Mouse (Mus musculus): ENCODE results near the gene Dlgap3. TPM values are rescaled to one million over a fixed set of nuclear protein-coding genes. Genes with fewer than 3 reads are reported as not detected.

Gene Dlgap3
- total RNA-seq, 4 experiments from 2014 or later, result 313 to 384 (median 344) TPM

- no peak for DNase-seq (ENCODE audit: low spot score in 2 of 2)
Observed at GRCm38 (mm10) chr4:127258186-127258897, 89.3 kb downstream of the Dlgap3 start.

- DNase-seq (ENCODE audit: low spot score in 2 of 2), result no peak
Observed at GRCm38 (mm10) chr4:127261601-127262000, 92.6 kb downstream of the Dlgap3 start.

DNA sequence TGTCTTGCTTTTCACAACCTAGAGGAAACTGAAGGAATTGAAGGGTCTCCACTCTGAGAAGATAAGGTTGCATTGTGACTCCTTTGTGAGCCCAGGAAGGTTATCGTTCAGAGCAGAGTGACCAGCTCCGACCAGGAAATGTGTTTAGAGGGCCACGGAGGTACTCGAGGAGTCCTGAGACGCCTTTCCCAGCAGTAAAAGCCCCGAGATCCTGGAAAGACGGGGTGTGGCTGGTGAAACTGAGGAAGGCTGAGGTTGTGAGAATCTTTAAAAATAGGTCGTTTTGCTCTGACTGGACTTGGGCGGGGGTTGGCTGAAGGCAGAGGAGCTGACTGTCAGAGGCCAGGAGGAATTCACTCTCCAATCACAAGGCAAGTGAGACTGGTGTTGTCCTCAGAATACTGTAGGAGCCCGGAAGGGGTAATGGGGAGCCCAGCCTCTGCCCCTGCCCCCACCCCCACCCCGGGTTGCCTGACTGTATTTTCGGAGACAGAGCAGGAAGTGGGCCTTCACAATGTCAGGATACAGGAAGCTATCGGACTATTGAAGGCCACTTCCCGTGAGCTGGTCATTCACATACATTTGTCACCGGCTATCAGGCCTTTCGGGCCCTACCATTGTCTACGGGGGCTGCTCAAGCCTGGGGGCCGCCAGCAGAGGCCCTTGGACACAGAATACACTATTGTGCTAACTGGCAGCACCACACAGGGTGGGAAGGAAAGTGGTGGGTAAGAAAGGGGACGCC, 94.6 kb downstream of the Dlgap3 start:
- no peak for DNase-seq (ENCODE audit: low spot score in 2 of 2)

GRCm38 (mm10) chr4:127264183-127264554, 95.2 kb downstream of the Dlgap3 start:
- no peak for DNase-seq (ENCODE audit: low spot score in 2 of 2)

DNA sequence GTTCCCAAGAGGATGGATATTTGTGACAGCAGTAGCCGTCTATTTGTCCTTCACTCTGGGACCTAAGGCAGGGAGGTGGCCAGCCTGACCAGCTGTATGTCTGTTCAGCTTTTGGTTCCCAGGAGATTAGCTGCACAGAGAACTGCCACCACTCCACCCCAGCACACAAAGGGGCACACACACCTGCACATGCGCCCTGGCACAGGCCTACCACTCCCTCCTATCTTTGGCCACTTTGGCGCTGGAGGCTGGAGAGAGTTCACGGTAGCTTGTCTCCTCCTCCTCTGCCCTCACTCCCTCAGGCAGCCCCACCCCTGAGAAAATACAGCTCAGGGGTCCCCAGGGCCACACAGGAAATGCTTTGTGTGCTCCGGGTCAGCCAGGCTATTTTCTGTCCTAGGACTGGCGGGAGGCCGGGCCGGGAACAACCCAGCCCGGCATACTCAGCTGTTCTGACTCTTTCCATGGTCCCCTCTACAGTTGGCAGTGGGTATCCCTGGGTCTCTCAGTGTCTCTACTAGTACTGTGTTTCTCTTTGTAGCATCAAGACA, 109.5 kb downstream of the Dlgap3 start:
- DNase-seq (ENCODE audit: low spot score in 2 of 2), result no peak

DNA sequence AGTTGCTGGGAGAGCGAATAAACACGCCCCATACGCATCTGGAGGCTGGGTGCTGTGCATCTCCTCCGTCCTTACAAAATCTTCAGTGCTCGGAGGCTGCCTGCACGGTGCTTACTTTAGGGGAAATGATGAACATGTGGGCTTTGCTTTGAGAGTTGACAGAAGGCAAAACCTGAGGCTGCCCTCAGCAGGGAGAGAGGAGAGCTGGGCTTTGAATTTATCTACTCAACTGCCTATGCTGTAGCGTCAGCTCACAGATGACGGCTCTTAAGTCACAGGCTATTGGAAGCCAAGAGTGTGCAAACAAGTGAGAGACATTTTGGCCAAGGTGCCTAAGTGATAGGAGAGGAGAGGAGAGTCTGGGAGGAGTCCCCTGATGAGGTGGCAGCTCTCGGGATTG, 110.2 kb downstream of the Dlgap3 start:
- no peak for DNase-seq (ENCODE audit: low spot score in 2 of 2)

Other genes starting within 250 kb of the Dlgap3 start
- 10 to 100 TPM; 52.1 to 61.7 (median 57.4) TPM for gene Zmym4, start 201.1 kb upstream of the Dlgap3 start, total RNA-seq (2022)
- 100 to 1,000 TPM; 156 to 207 (median 198) TPM for gene Sfpq, start 147.9 kb upstream of the Dlgap3 start, total RNA-seq (2022)
- gene Zmym1, start 108.1 kb upstream of the Dlgap3 start, total RNA-seq (2022), result 10 to 100 TPM; 10.6 to 14.6 (median 12.9) TPM
- gene Zmym6, start 91.8 kb upstream of the Dlgap3 start, total RNA-seq (2022), result 10 to 100 TPM; 29.7 to 41.0 (median 36.2) TPM
- gene Tmem35b, start 45.5 kb upstream of the Dlgap3 start, total RNA-seq (2022), result 1 to 10 TPM; 3.4 to 5.7 (median 4.2) TPM
- 10 to 100 TPM; 56.2 to 58.6 (median 58.4) TPM for gene Smim12, start 74.6 kb downstream of the Dlgap3 start, total RNA-seq (2022)
- gene Gja4, start 144.8 kb downstream of the Dlgap3 start, total RNA-seq (2022), result 1 to 10 TPM; 3.7 to 4.6 (median 3.9) TPM
- not detected for gene Gjb3, start 161.6 kb downstream of the Dlgap3 start, total RNA-seq (2022)
- not detected for gene Gjb4, start 184.9 kb downstream of the Dlgap3 start, total RNA-seq (2022)
- gene Gjb5, start 189.0 kb downstream of the Dlgap3 start, total RNA-seq (2022), result not detected